Mouse (Mus musculus): Measurements from ENCODE around the gene Tars2. TPM values are rescaled to one million over a fixed set of nuclear protein-coding genes. Genes with fewer than 3 reads are reported as not detected.

Tars2 gene
- polyA plus RNA-seq, 1 experiment = 25.7 TPM

DNA sequence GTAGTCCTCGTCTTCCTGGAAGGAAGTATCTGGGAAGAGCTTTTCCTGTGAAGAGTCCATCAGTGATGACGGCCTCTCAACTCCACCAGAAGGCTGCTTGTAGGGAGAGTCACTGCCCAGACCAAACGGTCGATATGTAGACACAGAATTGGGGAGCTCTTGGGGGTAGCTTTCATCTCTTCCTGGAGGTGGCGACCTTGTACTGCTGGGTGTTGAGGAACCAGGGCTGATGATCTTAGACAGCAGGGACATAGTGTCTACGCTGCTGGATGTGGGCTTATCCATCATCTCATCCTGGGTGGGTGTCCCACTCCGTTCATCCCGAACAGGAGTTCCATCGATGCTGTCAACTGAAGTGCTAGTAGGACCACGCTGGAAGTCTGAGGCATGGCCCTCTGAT, 5.5 kb upstream of the Tars2 start:
- Histone ChIP-seq H3K4me3 (replicated peaks; ENCODE audit: extremely low read depth, low read depth, low read length) (no peak overlapping the region), H3K4me1 (ENCODE audit: control insufficient read depth, insufficient read depth, low read length) (no peaks in the 10 kb centered on the region; the same call in 1 of the 2 replicates)
- no peak for DNase-seq
- 84% methylated on average over 10 of the region's 10 CpGs for WGBS
- no peak for TF ChIP-seq POLR2A (IDR thresholded peaks at IDR 0.05; ENCODE audit: borderline replicate concordance, extremely low read depth, low read depth, low read length)
- no peak for TF ChIP-seq CTCF (IDR thresholded peaks at IDR 0.05; ENCODE audit: insufficient read depth, low read length)

DNA sequence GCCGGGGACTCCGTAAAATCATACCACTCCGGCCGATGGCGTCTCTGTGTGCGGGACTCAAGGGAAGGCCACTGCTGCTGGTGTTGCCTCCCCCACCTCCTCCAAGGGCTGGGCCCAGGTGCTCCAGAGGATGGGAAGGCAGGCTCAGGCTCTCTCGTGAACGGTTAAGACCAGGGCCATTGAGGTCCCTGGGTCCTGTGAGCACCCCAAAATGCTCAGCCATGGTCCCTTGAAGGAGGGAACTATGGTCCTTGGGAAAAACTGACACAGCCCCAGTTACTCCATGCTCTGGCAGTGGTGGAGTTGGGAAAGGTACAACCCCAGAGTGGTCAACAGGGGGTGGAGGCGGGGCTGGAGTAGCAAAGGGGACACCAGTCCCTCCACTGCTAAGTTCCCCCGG, 3.8 kb upstream of the Tars2 start:
- DNase-seq = no peak
- TF ChIP-seq CTCF (IDR thresholded peaks at IDR 0.05; ENCODE audit: insufficient read depth, low read length) (no peak), POLR2A (IDR thresholded peaks at IDR 0.05; ENCODE audit: borderline replicate concordance, extremely low read depth, low read depth, low read length) (no peak)
- 75% methylated on average over 10 of the region's 10 CpGs for WGBS
- Histone ChIP-seq H3K4me3 (replicated peaks; ENCODE audit: extremely low read depth, low read depth, low read length) (no peak overlapping the region), H3K4me1 (ENCODE audit: control insufficient read depth, insufficient read depth, low read length) (no peaks in the 10 kb centered on the region; the same call in 1 of the 2 replicates)

- Histone ChIP-seq H3K4me1 (ENCODE audit: control insufficient read depth, insufficient read depth, low read length) (no peaks in the 10 kb centered on the region; the same call in none of the 2 replicates), H3K4me3 (replicated peaks; ENCODE audit: extremely low read depth, low read depth, low read length) (no peak overlapping the region)
- peak; percentile 20 for DNase-seq
- WGBS = 41% methylated on average over 6 of the region's 6 CpGs
- TF ChIP-seq CTCF (IDR thresholded peaks at IDR 0.05; ENCODE audit: insufficient read depth, low read length) = 0 out of 2 replicates have a peak, but pooled peaks have one; percentile 38
- TF ChIP-seq POLR2A (IDR thresholded peaks at IDR 0.05; ENCODE audit: borderline replicate concordance, extremely low read depth, low read depth, low read length) = no peak
These were observed 3.0 kb upstream of the Tars2 start for GRCm38 (mm10) chr3:95762961-95763360.

DNA sequence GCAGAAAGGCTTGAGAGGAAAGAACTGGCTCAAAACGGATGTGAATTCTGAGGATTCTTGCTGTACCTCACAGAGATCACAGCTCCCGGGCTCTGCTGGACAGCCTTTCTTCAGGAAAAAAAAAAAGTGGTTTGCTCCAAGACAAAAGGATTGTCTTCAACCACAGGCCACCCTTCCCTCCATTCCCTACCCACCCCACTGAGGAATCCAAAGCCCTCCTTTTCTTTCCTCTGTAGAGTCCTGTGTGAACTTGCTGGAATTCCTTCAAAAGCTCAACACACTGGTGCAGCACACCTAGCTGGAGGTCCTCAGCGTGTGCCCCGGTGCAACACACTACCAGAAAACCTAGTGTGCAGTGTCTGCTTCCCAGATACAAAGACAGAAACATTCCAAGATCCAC, 1.8 kb upstream of the Tars2 start:
- TF ChIP-seq POLR2A (IDR thresholded peaks at IDR 0.05; ENCODE audit: borderline replicate concordance, extremely low read depth, low read depth, low read length) (no peak), CTCF (IDR thresholded peaks at IDR 0.05; ENCODE audit: insufficient read depth, low read length) (no peak)
- no peak for DNase-seq
- no peak overlapping the region for H3K4me3 ChIP-seq (replicated peaks; ENCODE audit: extremely low read depth, low read depth, low read length)
- H3K4me1 ChIP-seq (ENCODE audit: control insufficient read depth, insufficient read depth, low read length) = no peaks in the 10 kb centered on the region; the same call in none of the 2 replicates
- WGBS = 67% methylated on average over 4 of the region's 4 CpGs

DNA sequence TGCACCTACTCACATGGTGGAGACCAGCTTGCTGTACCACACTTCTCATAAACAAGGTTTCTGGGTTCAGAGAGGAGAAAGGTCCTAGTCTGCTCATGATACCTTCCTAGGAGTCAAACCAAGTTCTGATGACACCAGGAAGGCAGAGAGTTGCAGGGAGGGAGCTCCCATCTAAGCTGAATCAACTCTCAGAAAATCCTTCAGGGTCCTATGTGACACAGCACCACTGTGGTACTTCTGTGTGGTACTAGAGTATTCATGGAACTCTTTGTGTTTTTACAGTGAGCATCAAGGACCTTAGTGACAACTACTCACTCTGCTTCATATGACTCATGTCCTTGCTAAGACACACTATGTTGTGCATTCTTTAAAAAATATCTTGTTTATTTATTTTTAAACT, 650 bp upstream of the Tars2 start:
- Histone ChIP-seq H3K4me3 (replicated peaks; ENCODE audit: extremely low read depth, low read depth, low read length) (no peak overlapping the region), H3K4me1 (ENCODE audit: control insufficient read depth, insufficient read depth, low read length) (no peaks in the 10 kb centered on the region; the same call in none of the 2 replicates)
- no peak for DNase-seq
- TF ChIP-seq POLR2A (IDR thresholded peaks at IDR 0.05; ENCODE audit: borderline replicate concordance, extremely low read depth, low read depth, low read length) (no peak), CTCF (IDR thresholded peaks at IDR 0.05; ENCODE audit: insufficient read depth, low read length) (no peak)

DNA sequence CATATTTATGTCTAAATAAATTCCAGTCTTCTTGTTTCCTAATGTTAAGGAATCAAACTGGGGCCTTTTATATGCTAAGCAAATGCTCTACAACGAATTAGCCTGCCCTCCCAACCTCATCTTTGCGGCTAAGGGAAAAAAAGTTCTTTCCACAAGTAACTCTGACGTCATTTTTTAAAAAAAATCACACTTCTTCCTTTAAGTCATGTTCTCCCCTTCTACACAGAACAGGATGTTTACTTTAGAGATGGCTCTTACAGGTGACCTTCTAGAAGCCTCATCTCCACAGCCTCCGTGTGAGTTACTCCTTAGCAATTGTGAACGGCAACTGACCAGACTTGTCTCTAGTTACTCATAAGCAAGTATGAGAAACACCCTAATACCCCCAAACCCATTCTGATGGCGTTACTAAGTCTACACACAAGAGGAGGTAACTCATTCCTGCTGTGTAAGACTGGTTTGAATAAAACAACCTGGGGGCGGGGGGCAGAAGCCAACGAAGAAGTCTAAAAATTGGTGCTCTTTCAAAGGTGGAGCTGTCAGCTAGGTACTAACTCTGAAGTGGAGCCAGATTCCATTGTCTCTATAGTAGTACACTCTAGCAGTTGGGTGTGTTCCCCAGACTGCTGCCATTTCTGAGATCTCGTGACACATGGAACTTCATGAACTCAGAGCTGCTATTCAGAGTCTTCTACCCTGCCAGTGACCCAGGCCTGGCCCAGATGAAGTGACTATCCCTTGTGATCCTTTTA, 1.4 kb downstream of the Tars2 start:
- 31% methylated on average over 9 of the region's 9 CpGs for WGBS
- Histone ChIP-seq H3K4me3 (replicated peaks; ENCODE audit: extremely low read depth, low read depth, low read length) (no peak overlapping the region), H3K4me1 (ENCODE audit: control insufficient read depth, insufficient read depth, low read length) (no peaks in the 10 kb centered on the region; the same call in none of the 2 replicates)
- TF ChIP-seq CTCF (IDR thresholded peaks at IDR 0.05; ENCODE audit: insufficient read depth, low read length) (no peak), POLR2A (IDR thresholded peaks at IDR 0.05; ENCODE audit: borderline replicate concordance, extremely low read depth, low read depth, low read length) (no peak)
- DNase-seq = no peak

DNA sequence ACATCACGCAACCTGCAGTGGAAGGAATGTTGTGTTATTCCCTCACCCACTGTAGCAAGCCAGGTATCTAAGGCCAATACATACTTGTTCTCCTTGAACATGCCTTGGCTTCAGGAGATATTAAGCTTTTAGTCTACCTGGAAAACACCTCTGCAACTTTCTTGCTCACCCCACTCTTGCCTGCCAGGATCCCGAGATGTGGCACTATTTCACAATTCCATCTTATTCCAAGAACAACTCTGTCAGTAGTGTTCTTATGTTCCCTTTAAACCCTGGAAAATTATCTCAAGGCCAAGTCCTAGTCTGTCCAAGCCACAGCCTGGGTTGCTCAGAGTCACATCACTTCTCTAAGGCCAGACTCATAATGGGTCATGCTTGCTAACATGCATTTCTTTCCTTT, 3.2 kb downstream of the Tars2 start:
- no peak for DNase-seq
- WGBS = 65% methylated on average over 2 of the region's 2 CpGs
- no peaks in the 10 kb centered on the region; the same call in 1 of the 2 replicates for H3K4me1 ChIP-seq (ENCODE audit: control insufficient read depth, insufficient read depth, low read length)
- H3K4me3 ChIP-seq (replicated peaks; ENCODE audit: extremely low read depth, low read depth, low read length) = no peak overlapping the region
- TF ChIP-seq CTCF (IDR thresholded peaks at IDR 0.05; ENCODE audit: insufficient read depth, low read length) = no peak
- no peak for TF ChIP-seq POLR2A (IDR thresholded peaks at IDR 0.05; ENCODE audit: borderline replicate concordance, extremely low read depth, low read depth, low read length)

- under 1% methylated on average over 30 of the region's 30 CpGs for WGBS
- Histone ChIP-seq H3K4me3 (replicated peaks; ENCODE audit: extremely low read depth, low read depth, low read length) (peak overlapping the region; percentile 80), H3K4me1 (ENCODE audit: control insufficient read depth, insufficient read depth, low read length) (no peaks in the 10 kb centered on the region; the same call in 1 of the 2 replicates)
- no peak for TF ChIP-seq CTCF (IDR thresholded peaks at IDR 0.05; ENCODE audit: insufficient read depth, low read length)
- TF ChIP-seq POLR2A (IDR thresholded peaks at IDR 0.05; ENCODE audit: borderline replicate concordance, extremely low read depth, low read depth, low read length) = peak; percentile 50; the same call in 1 of the 2 replicates
- peak; percentile 89 for DNase-seq
These were observed 5.4 kb downstream of the Tars2 start for GRCm38 (mm10) chr3:95754345-95755206.

- TF ChIP-seq POLR2A (IDR thresholded peaks at IDR 0.05; ENCODE audit: borderline replicate concordance, extremely low read depth, low read depth, low read length) (no peak), CTCF (IDR thresholded peaks at IDR 0.05; ENCODE audit: insufficient read depth, low read length) (no peak)
- Histone ChIP-seq H3K4me3 (replicated peaks; ENCODE audit: extremely low read depth, low read depth, low read length) (no peak overlapping the region), H3K4me1 (ENCODE audit: control insufficient read depth, insufficient read depth, low read length) (no peaks in the 10 kb centered on the region)
- WGBS = 69% methylated on average over 3 of the region's 3 CpGs
- DNase-seq = no peak
These were observed 7.1 kb downstream of the Tars2 start for GRCm38 (mm10) chr3:95752935-95753334.
